Mouse (Mus musculus) lung, postnatal 10 days (tissue): ENCODE data around the gene Mtus2.
A peak's percentile ranks its signal among the peaks of the same experiment; 100 is the strongest.

Experiments
- DNase-seq: peaks from one replicate; pipeline ENCODE4 v3.0.0; 2021

Gene Mtus2

DNA sequence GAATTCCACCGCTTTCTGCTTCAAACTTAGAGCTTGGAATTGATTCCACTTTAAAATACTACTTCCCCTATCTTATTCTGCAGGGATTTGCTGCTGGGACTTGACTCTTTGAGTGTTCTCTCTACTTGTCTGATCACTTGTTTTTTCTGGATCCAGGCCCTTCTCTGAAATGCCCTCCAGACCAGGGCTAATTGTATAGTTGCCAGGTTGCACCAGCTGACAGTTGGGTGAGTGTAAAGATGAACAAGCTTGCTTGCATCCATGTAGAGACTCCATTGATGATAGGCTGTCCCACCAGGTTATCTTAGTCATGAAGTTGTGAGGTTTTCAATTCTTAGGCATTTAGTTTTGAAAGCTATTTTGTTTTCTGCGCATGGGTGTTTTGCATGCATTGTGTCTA lies 92.2 kb downstream of the Mtus2 start:
- no peak for DNase-seq

DNA sequence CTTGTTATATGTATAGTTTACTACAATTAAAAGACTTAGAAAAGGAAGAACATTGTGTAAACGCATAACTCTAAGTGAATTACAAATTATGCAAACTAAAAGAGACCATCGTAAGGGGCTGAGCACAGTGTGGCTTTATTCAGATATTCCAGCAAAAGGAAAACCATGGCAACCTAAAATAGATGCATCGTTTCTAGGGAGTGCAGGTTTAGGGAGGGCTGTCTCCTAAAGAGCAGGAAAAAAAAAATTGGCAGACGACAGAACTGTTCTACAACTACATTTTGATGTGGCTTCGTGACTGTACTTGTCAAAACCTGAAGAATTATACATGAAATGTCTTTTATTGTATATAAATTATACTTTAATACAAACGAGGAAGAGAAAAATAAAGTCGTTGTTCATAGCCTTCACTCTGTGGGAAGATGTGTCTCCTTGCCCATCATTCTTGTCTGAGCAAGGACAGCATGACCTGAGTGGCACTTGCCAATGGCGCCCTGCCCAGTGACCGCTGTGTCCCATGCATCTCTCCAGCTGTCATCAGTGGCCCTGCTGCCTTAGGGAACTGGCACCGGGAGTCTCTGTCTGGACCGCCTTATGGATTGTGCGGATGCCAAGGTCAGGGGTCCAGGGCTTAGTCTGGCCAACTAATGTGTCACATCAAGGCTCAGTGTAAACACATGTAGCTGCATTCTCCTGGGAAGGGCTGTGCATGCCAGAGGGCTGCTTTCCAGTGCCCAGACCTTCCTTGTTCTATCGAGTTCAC lies 95.9 kb downstream of the Mtus2 start:
- peak; percentile 19 for DNase-seq

DNA sequence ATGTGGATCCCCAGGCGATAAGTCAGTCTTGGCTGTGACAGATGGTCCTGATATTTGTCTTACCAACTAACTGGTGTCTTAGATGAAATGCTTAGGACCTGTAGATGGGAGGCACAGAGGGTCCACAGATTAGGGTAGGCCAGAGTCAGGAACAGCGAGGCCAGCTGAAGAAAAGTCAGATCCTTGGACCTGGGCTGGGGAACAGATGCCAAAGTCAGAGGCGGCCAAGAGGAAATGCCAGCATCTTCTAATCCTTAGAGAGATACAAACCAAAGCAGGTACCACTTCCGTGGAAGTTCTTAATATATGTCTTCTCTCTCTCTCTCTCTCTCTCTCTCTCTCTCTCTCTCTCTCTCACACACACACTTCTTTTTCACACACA lies 96.5 kb downstream of the Mtus2 start:
- DNase-seq: no peak

DNA sequence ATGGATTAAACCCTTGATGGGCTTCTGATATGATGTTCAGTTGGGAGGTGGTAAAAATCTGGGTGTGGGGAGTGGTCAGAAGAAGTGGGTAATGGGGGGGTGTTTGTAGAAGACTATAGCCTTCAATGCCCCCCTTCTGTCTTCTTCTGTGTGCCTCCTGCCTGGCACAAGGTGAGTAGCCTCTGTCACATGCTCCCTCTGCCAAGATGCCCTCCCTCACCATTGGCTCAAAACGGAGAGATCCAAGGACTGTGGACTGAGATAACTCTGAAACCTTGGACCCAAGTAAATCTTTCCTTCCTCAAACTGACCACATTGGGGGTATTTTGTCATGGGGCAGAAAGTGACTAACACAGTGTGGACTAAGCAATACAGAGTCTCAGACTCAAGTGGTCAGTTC lies 99.7 kb downstream of the Mtus2 start:
- DNase-seq: no peak

DNA sequence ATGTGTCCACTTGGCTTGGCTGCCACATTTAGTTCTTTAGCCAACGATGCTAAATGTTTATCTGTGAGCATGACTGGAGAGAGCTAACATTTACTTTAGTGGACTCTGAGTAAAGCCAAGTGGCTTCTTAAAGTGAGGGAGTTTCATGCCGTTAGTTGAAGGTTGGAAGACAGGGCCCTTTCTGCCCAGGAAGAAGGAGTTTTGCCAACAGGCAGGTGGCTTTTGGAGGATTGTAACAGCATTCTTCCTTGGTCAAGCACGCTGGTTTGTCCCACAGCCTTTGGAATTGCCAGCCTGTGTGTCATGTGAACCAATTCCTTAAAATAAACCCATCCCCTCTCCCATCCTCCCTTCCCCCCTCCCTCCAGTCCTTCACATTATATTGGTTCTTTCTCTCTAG lies 100.3 kb downstream of the Mtus2 start:
- DNase-seq: no peak

DNA sequence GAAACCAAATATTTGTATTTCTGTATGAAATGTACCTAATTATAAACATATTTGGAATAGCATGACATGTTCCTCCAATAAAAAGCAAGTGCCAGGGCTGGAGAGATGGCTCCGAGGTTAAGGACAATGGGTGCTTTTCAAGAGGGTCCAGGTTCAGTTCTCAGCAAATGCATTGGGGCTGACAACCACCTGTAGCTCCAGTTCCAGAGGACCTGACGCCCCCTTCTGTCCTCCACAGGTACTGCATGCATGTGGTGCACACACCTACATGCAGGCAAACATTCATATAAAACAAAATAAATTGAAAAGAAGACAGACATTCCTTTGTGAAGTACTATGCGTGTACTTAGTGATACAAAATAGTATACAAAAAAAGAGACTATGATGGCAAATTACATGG lies 102.2 kb downstream of the Mtus2 start:
- no peak for DNase-seq

DNA sequence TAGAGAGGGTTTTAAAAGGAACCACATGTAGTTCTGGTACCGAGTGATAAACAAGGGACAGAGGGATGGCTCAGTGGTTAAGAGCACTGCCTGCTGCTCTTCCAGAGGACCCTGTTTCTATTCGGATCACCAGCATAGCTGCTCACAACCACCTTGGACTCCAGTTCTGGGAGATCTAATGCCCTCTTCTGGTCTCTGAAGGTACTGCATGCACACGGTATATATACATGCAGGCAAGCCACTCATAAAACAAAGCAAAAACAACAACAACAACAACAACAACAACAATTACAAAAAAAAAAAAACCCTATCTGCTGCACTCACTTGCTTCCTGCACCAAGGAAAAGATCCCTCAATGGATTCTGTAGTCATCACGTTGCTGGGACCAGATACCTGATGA lies 104.7 kb downstream of the Mtus2 start:
- DNase-seq: no peak

DNA sequence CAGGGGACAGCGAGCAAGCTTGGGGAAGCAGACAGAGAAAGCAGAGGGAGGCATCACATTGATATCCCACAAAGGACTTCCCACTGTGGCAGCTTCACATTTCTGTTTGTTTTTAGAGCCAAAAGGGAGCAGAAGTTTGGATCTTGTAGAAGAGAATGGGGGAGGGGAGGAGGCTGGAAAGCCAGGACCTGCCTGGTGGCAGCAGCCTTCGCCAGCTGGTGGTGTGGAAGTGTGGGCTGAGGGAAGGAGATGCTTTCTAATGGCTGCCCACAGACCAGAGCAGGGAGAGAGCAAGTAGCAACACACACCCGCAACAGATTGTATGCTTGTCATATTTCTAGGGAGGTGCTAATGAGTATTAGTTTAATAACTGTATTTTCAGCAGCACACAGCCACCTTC lies 106.6 kb downstream of the Mtus2 start:
- DNase-seq: no peak

DNA sequence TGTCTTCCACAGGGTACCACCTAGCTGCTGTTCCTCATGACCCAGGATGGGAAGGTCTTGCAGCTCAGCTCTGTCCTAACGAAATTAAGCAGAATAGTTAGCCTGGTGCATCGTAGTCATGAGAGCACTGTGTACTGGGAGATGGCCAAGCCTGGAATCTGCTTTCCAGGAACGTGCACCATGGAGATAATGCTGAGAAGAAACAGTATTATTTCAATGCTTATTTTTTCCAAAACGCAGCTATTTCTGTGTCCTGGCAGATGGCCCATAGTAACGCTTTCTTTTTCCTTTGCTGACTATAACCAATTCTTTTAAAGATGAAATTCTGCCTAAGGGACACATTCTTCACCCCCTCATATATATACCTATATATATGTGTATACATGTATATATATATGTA lies 108.1 kb downstream of the Mtus2 start:
- no peak for DNase-seq

DNA sequence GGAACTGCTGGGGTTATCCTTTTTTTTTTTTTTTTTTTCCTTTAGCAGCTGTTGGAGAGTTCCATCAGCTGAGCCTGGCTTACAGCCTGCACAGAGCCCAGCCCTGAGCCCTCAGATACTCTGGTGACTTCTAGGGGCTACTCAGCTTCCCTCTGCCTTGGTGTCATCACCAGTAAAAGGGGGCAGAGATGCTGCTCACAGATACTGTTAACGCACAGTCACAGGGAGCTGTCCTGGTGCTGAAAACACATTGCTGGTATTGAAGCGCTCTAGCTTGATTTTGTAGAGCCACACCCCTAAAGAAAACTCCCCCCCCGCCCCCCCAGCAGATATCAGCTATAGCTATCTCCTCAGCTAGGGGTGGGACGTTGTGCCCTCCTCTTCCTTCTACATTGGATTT lies 112.8 kb downstream of the Mtus2 start:
- DNase-seq: peak; percentile 40

DNA sequence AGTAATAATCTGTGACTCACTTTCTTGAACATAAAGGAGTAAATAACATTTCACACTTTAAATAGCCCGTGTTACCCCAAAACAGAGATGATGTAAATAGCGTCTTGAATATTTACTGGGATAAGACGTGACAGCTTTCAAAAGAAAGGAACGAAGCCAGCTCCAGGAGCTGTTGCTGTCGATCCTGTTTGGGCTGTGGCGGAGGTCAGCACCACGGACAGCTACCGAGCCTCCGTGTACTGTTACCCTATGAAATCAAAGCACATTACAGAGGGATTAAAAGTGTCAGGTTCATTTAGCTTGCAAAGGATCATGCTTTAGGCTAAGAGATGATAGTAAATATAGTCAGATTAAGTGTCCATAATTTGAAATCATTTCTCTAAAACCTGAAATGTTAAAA lies 114.7 kb downstream of the Mtus2 start:
- DNase-seq: peak; percentile 49

DNA sequence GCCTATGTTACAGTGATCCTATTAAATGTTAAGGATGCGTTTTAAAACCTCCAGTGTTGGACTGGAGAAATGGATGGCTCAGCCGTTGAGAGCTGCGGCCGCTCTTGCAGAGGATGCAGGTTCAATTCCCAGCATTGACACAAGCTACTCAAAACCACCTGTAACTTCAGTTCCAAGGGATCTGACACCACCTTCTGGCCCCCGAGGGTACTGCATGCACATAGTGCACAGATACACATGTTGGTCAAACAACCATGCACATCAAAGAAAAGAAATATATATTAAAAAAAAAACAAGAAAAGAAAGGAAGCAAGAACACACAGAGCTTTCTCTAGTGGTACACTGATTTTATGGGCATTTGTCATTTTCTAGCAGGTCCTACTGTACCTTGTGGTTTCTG lies 116.3 kb downstream of the Mtus2 start:
- DNase-seq: no peak

DNA sequence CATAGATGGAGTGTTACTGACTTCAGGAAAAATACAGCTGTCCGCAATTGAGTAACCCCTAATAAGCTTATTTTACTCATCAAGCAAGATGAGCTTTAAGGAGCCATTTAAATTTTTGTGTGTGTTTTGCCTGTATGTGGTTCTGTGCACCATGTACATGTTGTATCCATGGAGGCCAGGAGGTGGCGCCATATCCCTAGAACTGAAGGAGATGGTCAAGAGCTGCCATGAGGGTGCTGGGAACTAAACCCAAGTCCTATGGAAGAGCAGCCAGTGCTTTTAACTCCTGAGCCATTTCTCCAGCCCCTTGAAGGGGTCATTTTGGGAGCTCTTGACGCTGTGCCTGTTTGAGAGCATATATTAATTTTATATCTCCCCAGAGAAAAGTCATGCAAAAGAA lies 122.6 kb downstream of the Mtus2 start:
- DNase-seq: no peak

DNA sequence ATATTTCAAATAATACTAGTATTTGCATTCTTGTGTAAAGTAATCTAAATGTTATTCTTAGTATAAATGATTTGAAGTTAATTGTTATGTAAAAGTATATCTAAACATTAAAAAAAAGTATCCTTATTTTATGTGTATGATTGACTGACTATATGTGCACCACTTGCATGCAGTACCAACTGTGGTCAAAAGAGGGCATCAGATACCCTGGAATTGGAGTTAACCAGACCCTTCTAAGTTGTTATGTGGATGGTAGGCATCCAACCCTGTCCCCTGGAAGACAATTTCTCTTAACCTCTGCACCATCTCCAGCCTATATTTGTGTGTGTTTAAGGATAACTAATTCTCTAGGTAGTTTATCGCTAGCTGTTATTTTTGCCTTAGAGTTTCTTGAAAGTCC lies 126.4 kb downstream of the Mtus2 start:
- DNase-seq: no peak

DNA sequence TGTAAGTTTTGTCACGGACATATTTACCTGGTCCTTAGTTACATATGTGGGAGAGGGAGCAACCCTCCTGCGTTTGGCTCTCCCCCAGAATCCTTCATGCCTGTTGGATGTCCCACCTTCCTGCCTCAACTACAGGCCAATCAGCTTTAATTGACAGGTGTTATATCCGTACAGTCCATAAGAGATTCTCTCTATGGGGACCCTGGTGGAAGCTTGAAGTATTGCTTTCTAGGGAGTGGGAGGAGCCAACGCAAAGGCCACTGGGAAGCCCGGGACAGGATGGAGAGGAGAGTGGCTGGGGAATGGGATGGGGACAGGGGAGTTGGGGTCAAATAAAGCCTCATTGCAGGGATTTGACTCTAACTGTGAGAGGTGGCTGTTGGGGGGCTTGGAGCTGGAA lies 127.6 kb downstream of the Mtus2 start:
- no peak for DNase-seq

DNA sequence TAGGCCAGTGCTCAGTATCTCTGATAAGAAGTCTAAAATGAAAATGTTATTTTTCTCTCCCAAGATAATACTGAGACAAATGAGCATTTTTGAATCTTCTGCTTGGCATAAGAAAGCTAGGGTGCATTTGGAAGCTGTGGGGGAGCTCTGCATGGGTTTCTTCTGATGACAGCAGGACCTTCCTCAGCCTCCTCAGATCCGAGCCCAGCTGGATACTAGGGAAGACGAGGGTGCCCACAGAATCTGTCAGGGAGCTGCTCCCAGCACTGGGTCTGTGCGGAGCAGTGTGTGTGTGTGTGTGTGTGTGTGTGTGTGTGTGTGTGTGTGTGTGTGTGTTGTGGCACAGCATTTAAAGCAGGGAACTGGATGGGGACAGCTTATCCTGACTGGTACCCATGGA lies 130.7 kb downstream of the Mtus2 start:
- no peak for DNase-seq

DNA sequence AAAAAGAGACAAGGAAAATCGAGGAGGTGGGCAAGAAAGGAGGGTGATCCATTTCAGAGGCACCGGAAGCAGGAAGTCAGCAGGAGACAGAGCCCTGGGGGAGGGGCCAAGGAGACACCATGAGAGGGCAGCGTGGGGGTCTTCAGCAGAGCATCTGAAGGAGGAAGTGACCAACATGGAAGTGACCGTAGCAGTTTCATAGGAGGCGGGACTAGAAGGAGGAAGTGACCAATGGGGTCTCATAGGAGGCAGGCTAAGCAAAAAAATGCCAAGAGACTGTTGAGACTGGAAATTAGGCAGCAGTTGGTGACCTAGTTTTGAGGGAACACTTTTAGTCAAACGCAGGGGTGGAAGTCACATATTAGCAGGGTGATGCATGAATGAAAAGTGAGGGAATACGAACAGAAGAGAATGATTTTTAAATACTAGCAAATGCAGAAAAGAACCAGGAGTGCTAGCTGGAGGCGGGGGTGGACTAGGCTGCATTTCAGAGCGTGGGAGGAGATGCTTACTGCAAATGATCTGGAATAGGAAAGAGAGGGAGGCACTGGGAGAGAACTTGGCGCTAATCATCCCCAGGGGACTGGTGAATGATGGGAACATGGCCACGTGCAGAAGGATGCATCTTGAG lies 133.2 kb downstream of the Mtus2 start:
- no peak for DNase-seq

DNA sequence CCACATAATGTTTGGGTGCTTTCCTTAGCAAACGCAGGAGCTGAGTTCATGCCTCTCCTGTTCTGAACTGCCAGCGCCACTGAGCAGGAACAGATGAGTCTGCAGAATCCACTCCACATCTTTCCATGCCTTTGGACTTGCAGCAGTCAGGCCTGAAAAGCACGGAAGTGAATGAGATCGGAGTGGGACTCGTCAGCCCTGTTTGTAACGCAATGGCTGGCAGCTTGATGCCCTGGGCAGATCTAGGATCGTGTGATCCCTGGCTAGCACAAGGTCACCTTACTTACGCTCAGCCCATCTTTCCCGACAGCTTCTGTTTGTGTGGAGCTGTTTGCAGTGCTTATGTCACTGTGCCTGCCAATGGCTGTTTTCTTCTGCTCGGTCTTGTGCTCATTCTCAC lies 137.5 kb downstream of the Mtus2 start:
- no peak for DNase-seq

DNA sequence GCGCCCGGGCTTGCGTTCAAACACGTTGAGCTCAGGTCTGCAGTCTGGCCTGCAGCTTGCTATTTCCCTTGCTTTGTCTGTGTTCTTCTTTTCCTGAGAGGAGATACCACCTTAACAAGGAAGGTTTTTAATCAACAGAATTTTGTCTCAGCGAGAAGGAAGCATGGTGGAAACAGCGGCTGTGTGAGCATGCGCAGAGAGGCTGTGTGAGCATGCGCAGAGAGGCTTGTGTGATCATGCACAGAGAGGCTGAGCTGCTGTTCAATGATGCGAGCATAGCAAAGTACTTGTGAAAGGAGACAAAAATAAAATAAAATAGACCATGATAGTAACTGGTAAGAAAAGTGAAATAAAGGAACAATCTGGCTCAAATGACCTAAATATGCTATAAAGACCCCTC lies 142.2 kb downstream of the Mtus2 start:
- DNase-seq: no peak

DNA sequence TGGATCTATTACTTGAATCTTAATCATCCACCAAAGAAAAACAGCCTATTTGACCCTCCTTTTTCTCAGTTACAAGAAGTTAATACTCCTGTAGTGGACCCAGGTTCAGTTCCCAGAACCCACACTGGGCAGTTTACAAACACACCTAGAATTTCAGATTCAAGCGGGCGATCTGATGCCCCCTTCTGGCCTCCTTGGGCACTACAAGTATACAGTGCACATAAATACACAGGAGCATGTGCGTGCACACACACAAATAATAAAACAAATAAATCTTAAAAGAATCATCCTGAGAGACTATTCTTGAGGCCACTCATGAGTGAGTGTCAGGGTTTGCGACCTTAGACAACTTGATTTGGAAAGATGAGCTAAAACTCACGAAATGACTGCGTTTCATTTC lies 150.2 kb downstream of the Mtus2 start:
- no peak for DNase-seq

DNA sequence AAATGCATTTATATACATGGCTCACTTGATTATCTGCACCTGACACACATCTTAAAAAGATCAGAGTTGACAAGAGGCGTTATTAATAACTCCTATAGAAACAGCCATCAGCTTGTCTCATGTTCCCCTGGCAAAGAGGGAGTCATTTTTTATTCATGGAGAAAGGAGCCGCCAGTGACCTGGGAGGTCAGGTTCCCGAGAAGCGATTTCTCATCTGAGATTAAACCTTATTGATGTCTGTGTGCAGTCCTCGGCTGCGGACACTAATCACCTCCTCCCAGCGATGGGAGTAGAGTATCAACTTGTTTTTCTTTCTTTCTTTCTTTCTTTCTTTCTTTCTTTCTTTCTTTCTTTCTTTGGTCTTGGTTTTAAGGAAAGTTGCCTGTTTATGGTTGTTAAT lies 150.8 kb downstream of the Mtus2 start:
- DNase-seq: no peak

DNA sequence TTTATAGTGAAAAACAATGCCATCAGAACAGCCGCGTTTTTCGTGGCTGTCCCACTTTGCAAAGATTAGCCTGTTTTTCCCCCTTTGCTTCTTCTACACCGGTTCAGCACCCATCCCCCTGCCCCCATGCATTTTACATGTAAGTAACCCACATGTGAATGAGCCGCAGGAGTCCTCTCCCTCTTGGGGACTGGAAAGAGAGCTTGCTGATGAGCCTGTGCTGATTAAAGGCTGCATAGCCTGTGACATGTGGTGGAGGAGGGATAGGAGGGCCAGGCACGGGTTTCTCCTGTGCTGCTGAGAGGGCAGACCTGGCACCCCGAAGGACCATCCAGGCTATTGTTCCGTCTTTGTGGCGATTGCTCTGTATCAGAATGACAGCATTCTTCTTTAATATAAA lies 151.2 kb downstream of the Mtus2 start:
- DNase-seq: no peak

DNA sequence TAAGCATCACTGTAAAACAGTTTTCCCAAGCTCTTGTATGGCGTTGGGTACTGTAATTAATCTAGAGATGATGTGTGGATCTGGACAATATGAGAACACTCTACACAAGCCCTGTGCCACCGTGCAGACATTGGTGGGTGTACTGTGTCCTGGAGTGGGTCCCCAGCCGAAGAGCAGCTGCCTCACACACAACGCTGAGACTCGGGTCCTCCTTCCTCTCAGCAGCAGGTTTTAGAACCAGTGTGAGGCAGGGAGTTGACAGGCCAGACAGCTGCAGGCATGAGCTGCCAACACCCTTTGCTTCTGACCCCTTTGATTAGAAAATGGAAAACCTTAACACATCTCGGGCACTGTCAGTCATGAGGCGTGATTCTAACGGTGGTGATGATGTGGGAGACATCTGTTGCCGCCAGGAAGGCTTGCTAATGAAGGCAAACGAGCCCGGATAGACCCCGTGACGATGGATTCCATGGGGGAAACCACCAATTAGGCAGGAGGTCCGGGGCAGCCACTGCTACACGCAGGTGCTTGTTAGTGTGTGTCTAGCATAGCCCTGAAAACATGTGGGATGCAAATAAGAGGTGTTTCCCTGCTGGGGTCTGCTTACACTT lies 158.2 kb downstream of the Mtus2 start:
- no peak for DNase-seq

DNA sequence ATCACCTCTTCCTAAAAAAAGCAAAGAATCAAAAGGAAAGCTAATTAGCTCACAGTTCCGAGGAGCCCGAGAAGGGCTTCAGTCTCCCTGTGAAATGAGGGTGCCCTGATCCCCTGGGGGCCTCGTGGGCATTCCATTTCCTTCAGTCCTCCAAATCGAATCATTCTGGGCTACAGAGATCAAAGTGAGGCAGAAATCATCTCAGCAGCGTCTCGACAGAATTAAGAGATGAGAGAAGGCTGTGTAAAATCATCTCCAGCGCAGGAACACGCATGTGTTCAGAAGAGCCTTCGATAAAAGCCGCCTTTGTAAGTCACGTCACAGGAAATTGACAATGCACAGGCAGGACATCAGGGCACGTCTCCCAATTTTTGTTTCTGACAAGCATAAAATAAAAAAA lies 167.2 kb downstream of the Mtus2 start:
- no peak for DNase-seq
